ENCODE assay signal across 21 mouse cellular contexts in the genomic region with DNA sequence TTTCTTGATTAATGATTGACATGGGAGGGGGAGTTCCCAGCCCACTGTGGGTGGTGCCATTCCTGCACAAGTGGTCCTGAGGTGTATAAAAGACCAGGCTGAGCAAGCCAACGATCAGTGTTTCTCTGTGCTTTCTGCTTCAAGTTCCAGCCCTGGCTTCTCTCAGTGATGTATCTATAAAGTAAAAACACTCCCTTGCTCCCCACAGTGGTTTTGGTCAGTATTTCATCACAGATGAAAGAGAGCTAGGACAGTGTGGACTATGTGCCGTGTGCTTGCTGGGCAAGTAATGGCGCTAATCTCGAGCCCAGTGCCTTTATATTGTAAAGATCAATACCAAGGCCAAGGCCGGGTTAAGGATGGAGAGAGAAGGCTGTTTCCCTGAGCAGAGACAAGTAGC. TPM values are rescaled to one million over a fixed set of nuclear protein-coding genes. Genes with fewer than 3 reads are reported as not detected.
DNase-seq lines count a peak whose midpoint lies in the region; ATAC-seq and TF ChIP-seq lines count a peak whose summit lies in the region.
"Had no signal": no experiment of that assay in that cellular context is flagged by ENCODE, and none has a peak within 500 bp of the region (broad histone marks: within the 10 kb centered on the region; RNA-seq: fewer than 3 reads in every experiment).

No protein-coding gene starts in this region.

- H3K4me2 ChIP-seq in hindbrain, postnatal 0 days (ENCODE audit: low read depth, low read length): no peak overlapping the region
- no peak overlapping the region for H3K4me2 ChIP-seq in hindbrain, embryonic 11.5 days (replicated peaks; ENCODE audit: low read depth, low read length)
- H3K4me2 ChIP-seq in liver, embryonic 14.5 days (ENCODE audit: low read depth): no peak overlapping the region
- H3K4me2 ChIP-seq: forebrain, embryonic 13.5 days; heart, embryonic 12.5 days; liver, embryonic 15.5 days; midbrain, embryonic 11.5 days; neural tube, embryonic 15.5 days had no signal

- no peaks in the 10 kb centered on the region for H3K27me3 ChIP-seq in hindbrain, postnatal 0 days (ENCODE audit: insufficient read depth, low read length)
- H3K27me3 ChIP-seq in hindbrain, embryonic 11.5 days (ENCODE audit: control insufficient read depth, insufficient read depth, low read length): no peaks in the 10 kb centered on the region
- H3K27me3 ChIP-seq in liver, embryonic 14.5 days (ENCODE audit: control insufficient read depth, insufficient read depth, low read length): no peaks in the 10 kb centered on the region
- H3K27me3 ChIP-seq in kidney, adult 2 months (replicated peaks; ENCODE audit: control insufficient read depth, insufficient read depth, low read length): no peaks in the 10 kb centered on the region
- H3K27me3 ChIP-seq: forebrain, embryonic 13.5 days; heart, embryonic 12.5 days; liver, embryonic 15.5 days; neural tube, embryonic 15.5 days had no signal

- no peak for TF ChIP-seq POLR2A in kidney, adult 2 months (IDR thresholded peaks at IDR 0.05; ENCODE audit: low read depth, low read length)

- TF ChIP-seq CTCF in hindbrain, postnatal 0 days (IDR thresholded peaks at IDR 0.05; ENCODE audit: low read depth): peak; percentile 60
- TF ChIP-seq CTCF in liver, embryonic 14.5 days (IDR thresholded peaks at IDR 0.05; ENCODE audit: low read depth): 0 out of 2 replicates have a peak, but pooled peaks have one; percentile 14
- TF ChIP-seq CTCF in kidney, adult 2 months (conservative IDR thresholded peaks at IDR 0.05; ENCODE audit: insufficient read depth, insufficient read length, low read depth, low read length): no peak

- no peak overlapping the region for H3K9ac ChIP-seq in hindbrain, postnatal 0 days (replicated peaks; ENCODE audit: low read length)
- H3K9ac ChIP-seq in hindbrain, embryonic 11.5 days (ENCODE audit: low read depth, low read length): no peak overlapping the region
- no peak overlapping the region for H3K9ac ChIP-seq in liver, embryonic 14.5 days (replicated peaks)
- H3K9ac ChIP-seq: forebrain, embryonic 13.5 days; heart, embryonic 12.5 days; liver, embryonic 15.5 days; neural tube, embryonic 15.5 days had no signal

- H3K4me1 ChIP-seq in hindbrain, postnatal 0 days (ENCODE audit: insufficient read depth, low read length): no peaks in the 10 kb centered on the region
- no peaks in the 10 kb centered on the region for H3K4me1 ChIP-seq in hindbrain, embryonic 11.5 days (replicated peaks; ENCODE audit: control insufficient read depth, insufficient read depth, low read length)
- no peaks in the 10 kb centered on the region; a peak in 1 of 4 replicates for H3K4me1 ChIP-seq in liver, embryonic 14.5 days (replicated peaks; ENCODE audit: control insufficient read depth in 2 of 2, insufficient read depth in 2 of 2, low read length in 1 of 2)
- H3K4me1 ChIP-seq in kidney, adult 2 months (ENCODE audit: control insufficient read depth, insufficient read depth, low read length): no peaks in the 10 kb centered on the region
- H3K4me1 ChIP-seq: forebrain, embryonic 13.5 days; heart, embryonic 12.5 days; neural tube, embryonic 15.5 days had no signal

- H3K9me3 ChIP-seq in hindbrain, postnatal 0 days (ENCODE audit: low read length): no peaks in the 10 kb centered on the region
- H3K9me3 ChIP-seq in hindbrain, embryonic 11.5 days (ENCODE audit: control insufficient read depth, low read length): no peaks in the 10 kb centered on the region
- H3K9me3 ChIP-seq in liver, embryonic 14.5 days (ENCODE audit: control insufficient read depth, low read length): no peaks in the 10 kb centered on the region
- H3K9me3 ChIP-seq: forebrain, embryonic 13.5 days; heart, embryonic 12.5 days; limb, embryonic 10.5 days; liver, embryonic 15.5 days; neural tube, embryonic 15.5 days had no signal

- WGBS in hindbrain, postnatal 0 days: 78% methylated on average over 5 of the region's 5 CpGs
- 89% methylated on average over 5 of the region's 5 CpGs for WGBS in hindbrain, embryonic 11.5 days
- 57% methylated on average over 5 of the region's 5 CpGs for WGBS in liver, embryonic 14.5 days (ENCODE audit: insufficient replicate concordance)
- WGBS in kidney, adult 2 months: 67% methylated on average over 5 of the region's 5 CpGs

- DNase-seq in hindbrain, postnatal 0 days (ENCODE audit: low spot score): peak; percentile 54
- no peak for DNase-seq in hindbrain, embryonic 11.5 days (ENCODE audit: low spot score)
- no peak for DNase-seq in liver, embryonic 14.5 days (ENCODE audit: low read depth in 3 of 3, low spot score in 3 of 3)
- no peak for DNase-seq in liver
- DNase-seq in NIH3T3 (ENCODE audit: low read depth): peak; percentile 54
- DNase-seq in embryo, embryonic 10 days (ENCODE audit: low spot score): no peak
- DNase-seq in kidney, adult 2 months: no peak
- DNase-seq: adrenal gland, postnatal 25 days; cerebellum, adult 8-10 months; embryo, embryonic 11 days; heart, postnatal 36 days; lung, postnatal 4 days had no signal

- no peak for TF ChIP-seq EP300 in liver, embryonic 14.5 days (IDR thresholded peaks at IDR 0.05; ENCODE audit: low read depth)

- H3K27ac ChIP-seq in hindbrain, postnatal 0 days: no peak overlapping the region
- H3K27ac ChIP-seq in hindbrain, embryonic 11.5 days (ENCODE audit: low read depth, low read length): no peak overlapping the region
- no peak overlapping the region for H3K27ac ChIP-seq in liver, embryonic 14.5 days
- H3K27ac ChIP-seq in kidney, adult 2 months (ENCODE audit: insufficient read depth, low read depth, low read length): no peak overlapping the region
- H3K27ac ChIP-seq: forebrain, embryonic 13.5 days; limb, embryonic 10.5 days; liver, embryonic 15.5 days; neural tube, embryonic 15.5 days had no signal

- ATAC-seq in hindbrain, postnatal 0 days: 0 out of 2 replicates have a peak, but pooled peaks have one; percentile 55
- no peak for ATAC-seq in hindbrain, embryonic 11.5 days (ENCODE audit: low FRiP score)
- no peak for ATAC-seq in liver, embryonic 14.5 days (ENCODE audit: insufficient read depth)
- 0 out of 2 replicates have a peak, but pooled peaks have one; percentile 26 for ATAC-seq in common myeloid progenitor, adult 5-6 weeks (replicated peaks; ENCODE audit: low read depth, poor library complexity, severe bottlenecking)
- ATAC-seq: activated CD4-positive, CD25-positive, alpha-beta regulatory T cell, adult 4 months; forebrain, embryonic 13.5 days had no signal

- no peak overlapping the region for H3K4me3 ChIP-seq in hindbrain, postnatal 0 days (ENCODE audit: low read length)
- H3K4me3 ChIP-seq in hindbrain, embryonic 11.5 days (ENCODE audit: low read depth, low read length): no peak overlapping the region
- no peak overlapping the region for H3K4me3 ChIP-seq in liver, embryonic 14.5 days (ENCODE audit: insufficient read depth in 1 of 2, low read depth in 2 of 2, low read length in 2 of 2)
- no peak overlapping the region for H3K4me3 ChIP-seq in kidney, adult 2 months (ENCODE audit: insufficient read depth, low read depth, low read length)
- H3K4me3 ChIP-seq: forebrain, embryonic 13.5 days; heart, embryonic 12.5 days; limb, embryonic 10.5 days; liver, embryonic 15.5 days; myocyte; neural tube, embryonic 15.5 days had no signal

- no peaks in the 10 kb centered on the region for H3K36me3 ChIP-seq in hindbrain, postnatal 0 days (ENCODE audit: insufficient read depth, low read length)
- H3K36me3 ChIP-seq in hindbrain, embryonic 11.5 days (ENCODE audit: control insufficient read depth, insufficient read depth, low read length): no peaks in the 10 kb centered on the region
- H3K36me3 ChIP-seq in liver, embryonic 14.5 days (replicated peaks; ENCODE audit: control insufficient read depth, insufficient read depth, low read depth): no peaks in the 10 kb centered on the region
- H3K36me3 ChIP-seq in kidney, adult 2 months (ENCODE audit: control insufficient read depth, insufficient read depth, low read length): no peaks in the 10 kb centered on the region; the same call in none of the 2 replicates
- H3K36me3 ChIP-seq: neural tube, embryonic 15.5 days had no signal

RNA-seq across cellular contexts. Expression of gene Rps17, which starts 23.3 kb away (rescaled TPM):
- total RNA-seq in hindbrain, postnatal 0 days (2014; rRNA removed): 433 and 475 TPM in 2 replicates
- 759 and 765 TPM in 2 replicates for polyA plus RNA-seq in hindbrain, postnatal 0 days (2015; fragmentation: Nextera tagmentation; extraction: Ambion mirVana)
- polyA plus RNA-seq in hindbrain, embryonic 11.5 days (2014; fragmentation: Nextera tagmentation; extraction: Ambion mirVana): 1,086 and 1,110 TPM in 2 replicates
- 1,003 and 1,514 TPM in 2 replicates for polyA plus RNA-seq in liver, embryonic 14.5 days (2012; rRNA removed)
- polyA plus RNA-seq in liver, embryonic 14.5 days (2014; fragmentation: Nextera tagmentation; extraction: Ambion mirVana): 828 and 838 TPM in 2 replicates
- 3,700 and 3,979 TPM in 2 replicates for total RNA-seq in common myeloid progenitor, adult 5-6 weeks (2017)
- polyA plus RNA-seq in kidney, adult 2 months (2012; rRNA removed): 1,243 and 1,376 TPM in 2 replicates

Comparison
In these comparisons a context has a peak if more than half of its experiments do, and no peak if none do; other contexts are left out.
1. ATAC-seq: peak in hindbrain, postnatal 0 days (single experiment) and common myeloid progenitor, adult 5-6 weeks (single experiment); none in hindbrain, embryonic 11.5 days (single experiment) and liver, embryonic 14.5 days (single experiment).
2. DNase-seq: peak in hindbrain, postnatal 0 days (single experiment) and NIH3T3 (single experiment); none in hindbrain, embryonic 11.5 days (single experiment), liver, embryonic 14.5 days (0 of 3), liver (single experiment), embryo, embryonic 10 days (single experiment) and kidney, adult 2 months (single experiment).